Mouse (Mus musculus): ENCODE results near the gene Duoxa2. TPM values are rescaled to one million over a fixed set of nuclear protein-coding genes. Genes with fewer than 3 reads are reported as not detected.

Gene Duoxa2
- polyA plus RNA-seq, 1 experiment from 2014 or later = 98.8 TPM

DNA sequence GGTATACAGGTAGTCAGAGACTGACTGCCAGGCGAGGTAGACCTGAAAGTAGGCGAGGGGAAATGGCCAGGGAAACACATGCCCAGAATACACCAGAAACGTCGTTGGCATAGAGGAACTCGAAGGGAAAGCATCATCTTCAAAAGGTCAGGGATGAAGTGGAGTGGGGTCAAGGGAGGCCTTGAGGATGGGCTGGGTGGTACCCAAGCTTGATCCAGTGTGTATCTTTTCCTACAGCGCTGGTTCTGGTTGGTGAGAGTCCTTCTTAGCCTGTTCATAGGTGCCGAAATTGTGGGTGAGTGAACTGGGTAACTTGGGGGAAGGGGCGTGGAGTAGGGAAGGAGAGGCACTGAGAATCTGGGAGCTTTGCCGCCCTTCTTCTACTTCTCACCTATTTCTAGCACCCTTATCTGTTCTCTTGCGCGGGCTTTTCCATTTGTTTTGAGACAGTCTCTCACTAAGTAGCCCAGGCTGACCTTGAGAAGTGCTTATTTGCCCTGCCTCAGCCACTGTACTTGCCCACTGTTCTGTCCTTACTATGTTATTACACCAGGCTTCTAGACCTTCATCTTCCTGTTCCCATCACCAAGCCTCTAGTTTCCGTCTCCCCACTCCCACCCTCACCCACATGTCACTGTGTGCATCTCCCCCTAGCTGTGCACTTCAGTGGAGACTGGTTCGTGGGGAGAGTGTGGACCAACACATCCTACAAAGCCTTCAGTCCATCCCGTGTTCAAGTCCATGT lies 1.4 kb downstream of the Duoxa2 start:
- Histone ChIP-seq H3K4me2 (replicated peaks; ENCODE audit: low read depth) (peak overlapping the region; percentile 3; the same call in 1 of the 2 replicates), H3K36me3 (ENCODE audit: control insufficient read depth, insufficient read depth, low read length) (no peaks in the 10 kb centered on the region), H3K9me3 (ENCODE audit: control insufficient read depth, low read length) (no peaks in the 10 kb centered on the region), H3K27ac (replicated peaks) (no peak overlapping the region), H3K4me3 (ENCODE audit: low read depth, low read length) (peak overlapping the region; percentile 19; the same call in 1 of the 2 replicates), H3K27me3 (ENCODE audit: control insufficient read depth, insufficient read depth, low read length) (peaks cover 22% of the 10 kb centered on the region; the same call in 1 of the 2 replicates), H3K9ac (ENCODE audit: low read length) (no peak overlapping the region), H3K4me1 (replicated peaks; ENCODE audit: control insufficient read depth, insufficient read depth) (no peaks in the 10 kb centered on the region; the same call in 1 of the 2 replicates)
- ATAC-seq (ENCODE audit: low FRiP score, low TSS enrichment) = no peak
- 20% methylated on average over 14 of the region's 14 CpGs for WGBS
- TF ChIP-seq CTCF (IDR thresholded peaks at IDR 0.05; ENCODE audit: low read depth) (0 out of 2 replicates have a peak, but pooled peaks have one; percentile 18), EP300 (optimal IDR thresholded peaks at IDR 0.05) (no peak)
- no peak for DNase-seq (ENCODE audit: low spot score)

DNA sequence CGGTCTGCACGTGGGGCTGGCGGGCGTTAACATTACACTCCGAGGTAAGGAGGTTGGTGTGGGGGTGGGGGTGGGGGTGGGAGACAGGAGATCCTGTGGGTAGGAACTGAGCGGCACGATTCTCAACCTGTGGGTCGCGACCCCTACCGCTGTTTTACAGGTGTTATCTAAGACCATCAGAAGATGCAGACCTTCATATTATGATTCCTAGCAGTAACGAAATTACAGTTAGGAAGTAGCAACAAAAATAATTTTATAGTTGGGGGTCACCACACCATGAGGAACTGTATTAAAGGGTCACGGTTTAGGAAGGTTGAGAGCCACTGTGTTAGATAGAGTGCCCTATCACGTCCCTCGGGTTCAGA lies 1.9 kb downstream of the Duoxa2 start:
- Histone ChIP-seq H3K4me2 (replicated peaks; ENCODE audit: low read depth) (peak overlapping the region; percentile 52), H3K36me3 (ENCODE audit: control insufficient read depth, insufficient read depth, low read length) (no peaks in the 10 kb centered on the region), H3K4me1 (replicated peaks; ENCODE audit: control insufficient read depth, insufficient read depth) (no peaks in the 10 kb centered on the region; the same call in 1 of the 2 replicates), H3K9me3 (ENCODE audit: control insufficient read depth, low read length) (no peaks in the 10 kb centered on the region), H3K27ac (replicated peaks) (no peak overlapping the region), H3K4me3 (ENCODE audit: low read depth, low read length) (peak overlapping the region; percentile 35; the same call in 1 of the 2 replicates), H3K27me3 (ENCODE audit: control insufficient read depth, insufficient read depth, low read length) (peaks cover 22% of the 10 kb centered on the region; the same call in 1 of the 2 replicates), H3K9ac (ENCODE audit: low read length) (no peak overlapping the region)
- WGBS = 12% methylated on average over 14 of the region's 14 CpGs
- no peak for ATAC-seq (ENCODE audit: low FRiP score, low TSS enrichment)
- no peak for TF ChIP-seq CTCF (IDR thresholded peaks at IDR 0.05; ENCODE audit: low read depth)
- no peak for TF ChIP-seq EP300 (optimal IDR thresholded peaks at IDR 0.05)
- no peak for DNase-seq (ENCODE audit: low spot score)

DNA sequence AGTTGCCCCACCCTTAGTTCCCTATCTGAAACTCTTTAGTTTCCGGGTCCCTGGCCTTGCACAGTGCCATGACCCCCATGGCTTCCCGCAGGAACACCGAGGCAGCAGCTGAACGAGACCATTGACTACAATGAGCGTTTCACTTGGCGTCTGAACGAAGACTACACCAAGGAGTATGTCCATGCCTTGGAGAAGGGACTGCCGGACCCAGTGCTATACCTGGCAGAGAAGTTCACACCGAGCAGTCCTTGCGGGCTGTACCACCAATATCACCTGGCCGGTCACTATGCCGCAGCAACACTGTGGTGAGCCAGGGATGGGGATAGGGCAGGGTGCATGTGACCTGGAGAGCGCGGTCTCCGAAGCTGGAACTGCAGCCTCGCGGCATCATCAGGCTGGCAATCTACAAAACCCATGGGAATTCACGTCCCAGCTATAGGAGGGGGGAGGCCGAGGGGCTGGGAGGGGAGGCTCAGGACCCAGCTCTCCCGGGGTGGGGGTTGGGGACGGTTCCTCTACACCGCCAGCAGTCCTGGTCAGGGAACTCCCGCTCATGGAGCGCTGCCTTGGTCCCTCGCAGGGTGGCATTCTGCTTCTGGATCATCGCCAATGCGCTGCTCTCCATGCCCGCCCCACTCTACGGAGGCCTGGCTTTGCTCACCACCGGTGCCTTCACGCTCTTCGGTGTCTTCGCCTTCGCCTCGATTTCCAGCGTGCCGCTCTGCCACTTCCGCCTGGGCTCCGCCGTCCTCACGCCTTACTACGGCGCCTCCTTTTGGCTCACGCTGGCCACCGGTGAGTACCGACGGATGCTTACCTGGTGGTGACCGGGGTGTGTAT lies 2.6 kb downstream of the Duoxa2 start:
- 2% methylated on average over 48 of the region's 48 CpGs for WGBS
- Histone ChIP-seq H3K9me3 (ENCODE audit: control insufficient read depth, low read length) (no peaks in the 10 kb centered on the region), H3K4me2 (replicated peaks; ENCODE audit: low read depth) (peak overlapping the region; percentile 52), H3K36me3 (ENCODE audit: control insufficient read depth, insufficient read depth, low read length) (no peaks in the 10 kb centered on the region), H3K4me1 (replicated peaks; ENCODE audit: control insufficient read depth, insufficient read depth) (no peaks in the 10 kb centered on the region; the same call in 1 of the 2 replicates), H3K4me3 (ENCODE audit: low read depth, low read length) (peak overlapping the region; percentile 35), H3K27ac (replicated peaks) (no peak overlapping the region), H3K27me3 (ENCODE audit: control insufficient read depth, insufficient read depth, low read length) (peaks cover 22% of the 10 kb centered on the region; the same call in 1 of the 2 replicates), H3K9ac (ENCODE audit: low read length) (peak overlapping the region; percentile 35; the same call in 1 of the 2 replicates)
- DNase-seq (ENCODE audit: low spot score) = peak; percentile 56
- peak; percentile 19; the same call in 1 of the 2 replicates for ATAC-seq (ENCODE audit: low FRiP score, low TSS enrichment)
- TF ChIP-seq CTCF (IDR thresholded peaks at IDR 0.05; ENCODE audit: low read depth) (peak; percentile 42), EP300 (optimal IDR thresholded peaks at IDR 0.05) (no peak)

DNA sequence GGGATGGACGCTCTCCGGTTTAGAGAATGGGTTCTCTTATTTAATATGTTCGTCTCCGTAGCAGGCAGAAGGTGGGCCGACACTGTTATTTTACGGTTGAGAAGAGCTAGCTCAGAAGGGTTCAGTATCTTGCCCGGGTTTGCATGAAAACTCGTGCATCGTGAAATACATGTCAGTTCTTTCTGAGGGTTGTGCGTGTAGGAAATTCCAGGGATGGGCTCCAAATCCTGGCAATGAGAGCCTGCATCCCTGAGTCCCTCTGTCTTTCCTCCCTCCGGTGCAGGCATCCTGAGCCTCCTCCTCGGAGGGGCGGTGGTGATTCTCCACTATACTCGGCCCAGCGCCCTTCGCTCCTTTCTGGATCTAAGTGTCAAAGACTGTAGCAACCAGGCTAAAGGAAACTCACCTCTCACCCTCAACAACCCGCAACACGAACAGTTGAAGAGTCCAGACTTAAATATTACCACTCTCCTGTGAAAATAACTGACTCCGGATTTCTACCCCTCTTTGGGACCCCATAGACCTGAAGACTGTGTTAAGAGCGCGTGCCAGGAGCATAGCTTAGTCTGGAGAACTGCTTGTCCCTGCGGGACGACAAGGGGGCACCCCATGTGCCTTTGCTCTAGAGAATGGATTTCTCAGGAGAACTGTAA lies 3.3 kb downstream of the Duoxa2 start:
- Histone ChIP-seq H3K9ac (ENCODE audit: low read length) (peak overlapping the region; percentile 35; the same call in 1 of the 2 replicates), H3K4me1 (replicated peaks; ENCODE audit: control insufficient read depth, insufficient read depth) (no peaks in the 10 kb centered on the region; the same call in 1 of the 2 replicates), H3K36me3 (ENCODE audit: control insufficient read depth, insufficient read depth, low read length) (no peaks in the 10 kb centered on the region), H3K27ac (replicated peaks) (no peak overlapping the region), H3K4me3 (ENCODE audit: low read depth, low read length) (peak overlapping the region; percentile 35), H3K27me3 (ENCODE audit: control insufficient read depth, insufficient read depth, low read length) (peaks cover 22% of the 10 kb centered on the region; the same call in 1 of the 2 replicates), H3K9me3 (ENCODE audit: control insufficient read depth, low read length) (no peaks in the 10 kb centered on the region), H3K4me2 (replicated peaks; ENCODE audit: low read depth) (peak overlapping the region; percentile 52)
- ATAC-seq (ENCODE audit: low FRiP score, low TSS enrichment) (no peak), DNase-seq (ENCODE audit: low spot score) (no peak)
- TF ChIP-seq CTCF (IDR thresholded peaks at IDR 0.05; ENCODE audit: low read depth) = no peak
- no peak for TF ChIP-seq EP300 (optimal IDR thresholded peaks at IDR 0.05)
- 11% methylated on average over 23 of the region's 23 CpGs for WGBS

DNA sequence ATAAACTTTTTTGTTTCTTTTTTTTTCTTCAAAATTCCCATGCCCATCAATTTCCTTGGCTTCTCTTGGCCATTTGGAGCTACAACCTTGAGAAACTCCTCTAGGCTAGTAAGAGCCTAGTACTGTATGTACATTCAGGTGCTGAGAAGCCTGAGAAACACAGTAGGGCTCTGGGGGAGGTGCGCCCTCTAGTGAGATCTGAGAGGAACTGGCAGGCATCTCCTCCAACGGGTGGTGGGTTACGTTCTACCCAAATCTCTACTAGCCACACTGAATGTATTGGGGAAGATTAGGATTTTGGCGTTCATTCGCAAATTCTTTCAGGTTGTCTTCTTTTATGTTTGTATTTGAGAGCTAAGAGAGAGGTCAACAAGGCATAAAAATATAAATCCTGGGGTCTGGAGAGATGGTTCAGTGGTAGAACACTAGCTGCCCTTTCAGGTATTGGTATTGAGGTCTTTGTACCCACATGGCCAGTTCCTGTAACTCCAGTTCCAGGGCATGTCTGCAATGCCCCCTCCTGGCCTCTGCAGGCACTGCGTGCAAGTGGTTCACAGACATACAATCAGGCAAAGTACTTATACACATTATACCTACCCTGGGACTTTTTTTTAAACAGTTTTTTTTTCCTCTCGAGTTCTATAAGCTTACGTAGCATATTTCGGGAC lies 4.0 kb downstream of the Duoxa2 start:
- Histone ChIP-seq H3K36me3 (ENCODE audit: control insufficient read depth, insufficient read depth, low read length) (no peaks in the 10 kb centered on the region), H3K9ac (ENCODE audit: low read length) (no peak overlapping the region), H3K4me3 (ENCODE audit: low read depth, low read length) (no peak overlapping the region), H3K27me3 (ENCODE audit: control insufficient read depth, insufficient read depth, low read length) (peaks cover 22% of the 10 kb centered on the region; the same call in 1 of the 2 replicates), H3K9me3 (ENCODE audit: control insufficient read depth, low read length) (no peaks in the 10 kb centered on the region), H3K4me1 (replicated peaks; ENCODE audit: control insufficient read depth, insufficient read depth) (no peaks in the 10 kb centered on the region; the same call in 1 of the 2 replicates), H3K4me2 (replicated peaks; ENCODE audit: low read depth) (no peak overlapping the region), H3K27ac (replicated peaks) (no peak overlapping the region)
- peak; percentile 87 for DNase-seq (ENCODE audit: low spot score)
- whole genome bisulfite sequencing = 11% methylated on average over 9 of the region's 9 CpGs
- peak; percentile 73 for TF ChIP-seq CTCF (IDR thresholded peaks at IDR 0.05; ENCODE audit: low read depth)
- no peak for TF ChIP-seq EP300 (optimal IDR thresholded peaks at IDR 0.05)
- no peak for ATAC-seq (ENCODE audit: low FRiP score, low TSS enrichment)
